Mouse (Mus musculus): ENCODE data around the gene Spag16. TPM values are rescaled to one million over a fixed set of nuclear protein-coding genes. Genes with fewer than 3 reads are reported as not detected.

The Spag16 gene
- polyA plus RNA-seq, 1 experiment: 117 TPM

GRCm38 (mm10) chr1:70624803-70625460, 798.2 kb downstream of the Spag16 start:
- TF ChIP-seq CTCF (IDR thresholded peaks at IDR 0.05; ENCODE audit: control insufficient read depth, insufficient read depth, insufficient replicate concordance, low read depth, low read length): no peak
- TF ChIP-seq POLR2A (IDR thresholded peaks at IDR 0.05; ENCODE audit: control insufficient read depth, low read depth, low read length): no peak
- no peak overlapping the region for H3K27ac ChIP-seq (ENCODE audit: control insufficient read depth, insufficient read depth, low read depth, low read length)
- no peaks in the 10 kb centered on the region for H3K4me1 ChIP-seq (ENCODE audit: control insufficient read depth, insufficient read depth, low read length)
- H3K36me3 ChIP-seq (ENCODE audit: control insufficient read depth, insufficient read depth, low read length): no peaks in the 10 kb centered on the region
- H3K27me3 ChIP-seq (ENCODE audit: control insufficient read depth, insufficient read depth, low read length): no peaks in the 10 kb centered on the region
- no peak overlapping the region for H3K4me3 ChIP-seq (ENCODE audit: control insufficient read depth, low read depth, low read length)

- no peak for TF ChIP-seq POLR2A (IDR thresholded peaks at IDR 0.05; ENCODE audit: control insufficient read depth, low read depth, low read length)
- TF ChIP-seq CTCF (IDR thresholded peaks at IDR 0.05; ENCODE audit: control insufficient read depth, insufficient read depth, insufficient replicate concordance, low read depth, low read length): no peak
- H3K27me3 ChIP-seq (ENCODE audit: control insufficient read depth, insufficient read depth, low read length): no peaks in the 10 kb centered on the region
- no peak overlapping the region for H3K27ac ChIP-seq (ENCODE audit: control insufficient read depth, insufficient read depth, low read depth, low read length)
- H3K4me3 ChIP-seq (ENCODE audit: control insufficient read depth, low read depth, low read length): no peak overlapping the region
- no peaks in the 10 kb centered on the region for H3K36me3 ChIP-seq (ENCODE audit: control insufficient read depth, insufficient read depth, low read length)
- H3K4me1 ChIP-seq (ENCODE audit: control insufficient read depth, insufficient read depth, low read length): no peaks in the 10 kb centered on the region
These were observed 825.9 kb downstream of the Spag16 start for GRCm38 (mm10) chr1:70652719-70653118.

DNA sequence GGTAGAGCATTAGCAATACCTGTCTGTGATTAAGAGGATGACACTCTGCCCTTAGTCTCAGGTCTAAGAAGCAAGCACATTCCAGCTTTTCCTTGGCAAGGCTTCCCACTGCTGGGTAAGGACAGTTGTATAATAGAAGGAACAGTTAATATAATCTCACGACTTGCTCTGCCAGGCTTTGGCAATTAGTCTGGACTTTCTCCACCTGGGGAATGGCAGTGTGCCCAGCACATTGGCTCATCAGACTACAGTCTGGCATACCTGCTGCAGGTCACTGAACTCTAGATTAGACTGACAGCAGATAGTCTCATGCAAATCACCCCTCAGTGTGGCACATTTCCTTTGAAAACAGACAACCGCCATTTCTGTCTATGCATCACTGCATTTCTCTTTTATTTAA, 865.8 kb downstream of the Spag16 start:
- Histone ChIP-seq H3K4me3 (ENCODE audit: control insufficient read depth, low read depth, low read length) (no peak overlapping the region), H3K27me3 (ENCODE audit: control insufficient read depth, insufficient read depth, low read length) (no peaks in the 10 kb centered on the region), H3K36me3 (ENCODE audit: control insufficient read depth, insufficient read depth, low read length) (no peaks in the 10 kb centered on the region), H3K27ac (ENCODE audit: control insufficient read depth, insufficient read depth, low read depth, low read length) (no peak overlapping the region), H3K4me1 (ENCODE audit: control insufficient read depth, insufficient read depth, low read length) (no peaks in the 10 kb centered on the region)
- no peak for TF ChIP-seq CTCF (IDR thresholded peaks at IDR 0.05; ENCODE audit: control insufficient read depth, insufficient read depth, insufficient replicate concordance, low read depth, low read length)
- no peak for TF ChIP-seq POLR2A (IDR thresholded peaks at IDR 0.05; ENCODE audit: control insufficient read depth, low read depth, low read length)

DNA sequence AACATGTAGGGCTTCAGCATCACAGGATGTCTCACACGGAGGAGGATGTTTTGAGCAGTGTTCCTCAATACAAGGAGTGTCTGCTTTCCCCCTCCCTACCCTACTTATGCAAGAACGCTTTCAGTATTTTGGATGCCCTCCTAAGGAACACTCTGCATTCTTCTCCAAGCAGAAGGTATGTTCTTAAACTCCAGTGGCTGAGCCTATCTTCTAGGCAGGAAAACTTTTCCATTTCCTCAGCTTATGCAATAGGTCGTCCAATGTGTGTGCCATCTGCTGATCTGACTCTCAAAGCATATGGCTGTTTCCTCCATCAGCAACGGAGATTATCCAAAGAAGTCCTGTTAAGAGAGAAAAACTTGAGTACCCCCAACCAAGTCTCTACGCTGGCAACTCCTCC, 873.5 kb downstream of the Spag16 start:
- H3K4me1 ChIP-seq (ENCODE audit: control insufficient read depth, insufficient read depth, low read length): no peaks in the 10 kb centered on the region
- H3K27me3 ChIP-seq (ENCODE audit: control insufficient read depth, insufficient read depth, low read length): no peaks in the 10 kb centered on the region
- TF ChIP-seq POLR2A (IDR thresholded peaks at IDR 0.05; ENCODE audit: control insufficient read depth, low read depth, low read length) (no peak), CTCF (IDR thresholded peaks at IDR 0.05; ENCODE audit: control insufficient read depth, insufficient read depth, insufficient replicate concordance, low read depth, low read length) (no peak)
- no peak overlapping the region for H3K27ac ChIP-seq (ENCODE audit: control insufficient read depth, insufficient read depth, low read depth, low read length)
- no peaks in the 10 kb centered on the region for H3K36me3 ChIP-seq (ENCODE audit: control insufficient read depth, insufficient read depth, low read length)
- H3K4me3 ChIP-seq (ENCODE audit: control insufficient read depth, low read depth, low read length): no peak overlapping the region

DNA sequence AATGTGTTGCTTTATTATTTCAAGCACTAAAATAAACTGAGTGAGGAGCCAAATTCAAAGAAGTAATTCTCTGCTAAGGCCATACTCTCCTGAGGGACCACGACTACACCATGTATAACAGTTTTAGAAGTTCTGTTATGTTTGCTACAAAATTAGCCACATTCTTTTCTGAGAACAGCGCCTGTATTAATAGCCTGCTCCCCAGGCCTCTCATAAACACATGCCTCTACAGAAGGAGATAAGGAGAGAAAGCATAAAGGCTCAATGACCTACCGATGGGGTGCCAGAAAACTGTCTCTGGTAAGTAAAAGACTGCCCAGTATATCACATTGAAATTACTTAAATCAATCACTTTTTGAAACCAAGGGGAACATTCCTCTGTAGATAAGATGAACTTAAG, 877.2 kb downstream of the Spag16 start:
- H3K36me3 ChIP-seq (ENCODE audit: control insufficient read depth, insufficient read depth, low read length): no peaks in the 10 kb centered on the region
- no peaks in the 10 kb centered on the region for H3K27me3 ChIP-seq (ENCODE audit: control insufficient read depth, insufficient read depth, low read length)
- TF ChIP-seq CTCF (IDR thresholded peaks at IDR 0.05; ENCODE audit: control insufficient read depth, insufficient read depth, insufficient replicate concordance, low read depth, low read length) (no peak), POLR2A (IDR thresholded peaks at IDR 0.05; ENCODE audit: control insufficient read depth, low read depth, low read length) (no peak)
- H3K4me1 ChIP-seq (ENCODE audit: control insufficient read depth, insufficient read depth, low read length): no peaks in the 10 kb centered on the region
- H3K4me3 ChIP-seq (ENCODE audit: control insufficient read depth, low read depth, low read length): no peak overlapping the region
- H3K27ac ChIP-seq (ENCODE audit: control insufficient read depth, insufficient read depth, low read depth, low read length): no peak overlapping the region

GRCm38 (mm10) chr1:70705821-70706220, 879.1 kb downstream of the Spag16 start:
- no peaks in the 10 kb centered on the region for H3K4me1 ChIP-seq (ENCODE audit: control insufficient read depth, insufficient read depth, low read length)
- no peaks in the 10 kb centered on the region for H3K27me3 ChIP-seq (ENCODE audit: control insufficient read depth, insufficient read depth, low read length)
- no peak overlapping the region for H3K27ac ChIP-seq (ENCODE audit: control insufficient read depth, insufficient read depth, low read depth, low read length)
- no peak for TF ChIP-seq CTCF (IDR thresholded peaks at IDR 0.05; ENCODE audit: control insufficient read depth, insufficient read depth, insufficient replicate concordance, low read depth, low read length)
- TF ChIP-seq POLR2A (IDR thresholded peaks at IDR 0.05; ENCODE audit: control insufficient read depth, low read depth, low read length): no peak
- H3K36me3 ChIP-seq (ENCODE audit: control insufficient read depth, insufficient read depth, low read length): no peaks in the 10 kb centered on the region
- no peak overlapping the region for H3K4me3 ChIP-seq (ENCODE audit: control insufficient read depth, low read depth, low read length)

- H3K4me3 ChIP-seq (ENCODE audit: control insufficient read depth, low read depth, low read length): no peak overlapping the region
- H3K27ac ChIP-seq (ENCODE audit: control insufficient read depth, insufficient read depth, low read depth, low read length): no peak overlapping the region
- H3K4me1 ChIP-seq (ENCODE audit: control insufficient read depth, insufficient read depth, low read length): no peaks in the 10 kb centered on the region
- H3K36me3 ChIP-seq (ENCODE audit: control insufficient read depth, insufficient read depth, low read length): no peaks in the 10 kb centered on the region
- TF ChIP-seq POLR2A (IDR thresholded peaks at IDR 0.05; ENCODE audit: control insufficient read depth, low read depth, low read length): no peak
- no peak for TF ChIP-seq CTCF (IDR thresholded peaks at IDR 0.05; ENCODE audit: control insufficient read depth, insufficient read depth, insufficient replicate concordance, low read depth, low read length)
- H3K27me3 ChIP-seq (ENCODE audit: control insufficient read depth, insufficient read depth, low read length): no peaks in the 10 kb centered on the region
These were observed 898.3 kb downstream of the Spag16 start for GRCm38 (mm10) chr1:70725045-70725444.
